Comparison of ENCODE assay signal across 20 mouse cellular contexts in the genomic region with DNA sequence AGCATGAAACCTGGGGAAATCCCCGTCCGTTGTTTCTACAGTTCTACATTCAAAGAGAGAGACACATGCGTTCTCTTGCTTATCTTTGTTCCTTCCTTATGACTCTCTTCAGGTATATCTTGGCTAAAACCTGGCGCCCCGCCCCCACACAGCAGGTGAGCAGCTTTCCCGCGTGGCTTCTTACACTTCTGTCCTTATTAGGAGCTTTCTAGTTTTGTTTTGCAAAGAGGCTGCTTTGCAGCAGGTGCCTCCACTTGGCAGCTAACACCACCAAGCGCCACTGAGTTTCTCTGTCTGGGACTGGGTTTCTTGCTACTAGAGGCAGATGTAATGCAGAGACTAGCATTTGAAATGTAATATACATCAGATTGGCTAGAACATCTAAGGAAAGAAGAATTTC. TPM values are rescaled to one million over a fixed set of nuclear protein-coding genes. Genes with fewer than 3 reads are reported as not detected.
DNase-seq lines count a peak whose midpoint lies in the region; ATAC-seq lines count a peak whose summit lies in the region.
"Had no signal": no experiment of that assay in that cellular context is flagged by ENCODE, and none has a peak within 500 bp of the region (broad histone marks: within the 10 kb centered on the region; RNA-seq: fewer than 3 reads in every experiment).

No protein-coding gene starts in this region.

- no peaks in the 10 kb centered on the region for H3K36me3 ChIP-seq in intestine, embryonic 16.5 days (ENCODE audit: control insufficient read depth, insufficient read depth, low read length)
- no peaks in the 10 kb centered on the region for H3K36me3 ChIP-seq in stomach, embryonic 15.5 days
- H3K36me3 ChIP-seq in midbrain, embryonic 14.5 days (ENCODE audit: control insufficient read depth, insufficient read depth, low read length), result no peaks in the 10 kb centered on the region
- H3K36me3 ChIP-seq: embryonic facial prominence, embryonic 13.5 days; limb, embryonic 15.5 days; midbrain, embryonic 13.5 days had no signal

- H3K9me3 ChIP-seq in intestine, embryonic 16.5 days (ENCODE audit: control insufficient read depth, low read length), result no peaks in the 10 kb centered on the region
- H3K9me3 ChIP-seq in stomach, embryonic 15.5 days, result no peaks in the 10 kb centered on the region
- no peaks in the 10 kb centered on the region for H3K9me3 ChIP-seq in midbrain, embryonic 14.5 days (ENCODE audit: control insufficient read depth, low read length)
- H3K9me3 ChIP-seq: embryonic facial prominence, embryonic 13.5 days; limb, embryonic 15.5 days had no signal

- peak; percentile 53 for ATAC-seq in intestine, embryonic 16.5 days
- no peak for ATAC-seq in stomach, embryonic 15.5 days (ENCODE audit: insufficient read depth, low FRiP score, low read depth)
- ATAC-seq in midbrain, embryonic 14.5 days (ENCODE audit: low FRiP score, low TSS enrichment), result no peak
- ATAC-seq: forebrain, embryonic 16.5 days; hindbrain, postnatal 0 days; lung, postnatal 0 days; midbrain, embryonic 13.5 days had no signal

- no peak overlapping the region for H3K4me3 ChIP-seq in intestine, embryonic 16.5 days (ENCODE audit: low read length)
- no peak overlapping the region for H3K4me3 ChIP-seq in stomach, embryonic 15.5 days (replicated peaks)
- no peak overlapping the region for H3K4me3 ChIP-seq in midbrain, embryonic 14.5 days (replicated peaks; ENCODE audit: low read depth, low read length)
- H3K4me3 ChIP-seq: embryonic facial prominence, embryonic 13.5 days; limb, embryonic 15.5 days; midbrain, embryonic 13.5 days had no signal

- H3K4me2 ChIP-seq in intestine, embryonic 16.5 days (ENCODE audit: low read depth, low read length), result no peak overlapping the region
- H3K4me2 ChIP-seq in stomach, embryonic 15.5 days, result no peak overlapping the region
- no peak overlapping the region for H3K4me2 ChIP-seq in midbrain, embryonic 14.5 days (ENCODE audit: low read length)
- H3K4me2 ChIP-seq: embryonic facial prominence, embryonic 13.5 days; limb, embryonic 15.5 days; midbrain, embryonic 13.5 days had no signal

- peak; percentile 61 for DNase-seq in layer of hippocampus, adult 9-11 months
- DNase-seq in layer of hippocampus, postnatal 14 days (ENCODE audit: low spot score in 2 of 2), result no peak
- DNase-seq in R1 (ENCODE audit: low read depth, low spot score), result peak; percentile 59
- no peak for DNase-seq in midbrain, embryonic 14.5 days
- DNase-seq in adrenal gland, postnatal 25 days, result no peak
- DNase-seq: cerebellum, adult 11 months; cerebellum, postnatal 14 days; gastrocnemius, postnatal 10 days; heart, adult 11 months; heart, postnatal 4 days; layer of hippocampus, postnatal 36 days; thymus, postnatal 14 days had no signal

- 33% methylated on average over 8 of the region's 8 CpGs for WGBS in intestine, embryonic 16.5 days
- 38% methylated on average over 8 of the region's 8 CpGs for WGBS in stomach, embryonic 15.5 days
- 32% methylated on average over 8 of the region's 8 CpGs for WGBS in midbrain, embryonic 14.5 days

- no peaks in the 10 kb centered on the region for H3K4me1 ChIP-seq in intestine, embryonic 16.5 days (ENCODE audit: control insufficient read depth, insufficient read depth, low read length)
- H3K4me1 ChIP-seq in stomach, embryonic 15.5 days, result peaks cover 5% of the 10 kb centered on the region; the same call in 1 of the 2 replicates
- H3K4me1 ChIP-seq in midbrain, embryonic 14.5 days (ENCODE audit: control insufficient read depth, insufficient read depth, low read length), result no peaks in the 10 kb centered on the region
- H3K4me1 ChIP-seq: midbrain, embryonic 13.5 days had no signal

- H3K27me3 ChIP-seq in intestine, embryonic 16.5 days (replicated peaks; ENCODE audit: control insufficient read depth, insufficient read depth, low read length), result no peaks in the 10 kb centered on the region
- H3K27me3 ChIP-seq in stomach, embryonic 15.5 days (replicated peaks), result no peaks in the 10 kb centered on the region
- H3K27me3 ChIP-seq in midbrain, embryonic 14.5 days (ENCODE audit: control insufficient read depth, insufficient read depth, low read length), result no peaks in the 10 kb centered on the region
- H3K27me3 ChIP-seq: embryonic facial prominence, embryonic 13.5 days; limb, embryonic 15.5 days; midbrain, embryonic 13.5 days had no signal

- no peak overlapping the region for H3K9ac ChIP-seq in intestine, embryonic 16.5 days (ENCODE audit: low read depth, low read length)
- H3K9ac ChIP-seq in stomach, embryonic 15.5 days, result no peak overlapping the region
- H3K9ac ChIP-seq in midbrain, embryonic 14.5 days (replicated peaks; ENCODE audit: low read length), result no peak overlapping the region
- H3K9ac ChIP-seq: embryonic facial prominence, embryonic 13.5 days; limb, embryonic 15.5 days; midbrain, embryonic 13.5 days had no signal

- peak overlapping the region; percentile 44; the same call in 1 of the 2 replicates for H3K27ac ChIP-seq in intestine, embryonic 16.5 days (ENCODE audit: low read length)
- peak overlapping the region; percentile 60; the same call in 1 of the 2 replicates for H3K27ac ChIP-seq in stomach, embryonic 15.5 days
- H3K27ac ChIP-seq in midbrain, embryonic 14.5 days (replicated peaks; ENCODE audit: low read depth, low read length), result no peak overlapping the region
- H3K27ac ChIP-seq: embryonic facial prominence, embryonic 13.5 days; hindbrain, postnatal 0 days; limb, embryonic 15.5 days; midbrain, embryonic 13.5 days had no signal

RNA-seq across cellular contexts. Expression of a gene that starts 10.4 kb away (rescaled TPM):
- total RNA-seq in layer of hippocampus, postnatal 14 days (2021), result 100 to 1,000 TPM; 230 to 260 TPM
- 39.7 and 48.9 TPM in 2 replicates for polyA plus RNA-seq in intestine, embryonic 16.5 days (2015; fragmentation: Nextera tagmentation; extraction: Ambion mirVana)
- 59.1 and 60.2 TPM in 2 replicates for polyA plus RNA-seq in stomach, embryonic 15.5 days (2015; fragmentation: Nextera tagmentation; extraction: Ambion mirVana)
- 86.0 and 110 TPM in 2 replicates for polyA plus RNA-seq in midbrain, embryonic 14.5 days (2014; fragmentation: Nextera tagmentation; extraction: Ambion mirVana)
- 71.8 and 76.2 TPM in 2 replicates for total RNA-seq in adrenal gland, postnatal 25 days (2021)

Comparison
In these comparisons a context has a peak if more than half of its experiments do, and no peak if none do; other contexts are left out.
1. DNase-seq: peak in layer of hippocampus, adult 9-11 months (single experiment) and R1 (single experiment); none in layer of hippocampus, postnatal 14 days (0 of 2), midbrain, embryonic 14.5 days (single experiment) and adrenal gland, postnatal 25 days (single experiment).